Mouse (Mus musculus): ENCODE data around the gene Cfap74.
A peak's percentile ranks its signal among the peaks of the same experiment; 100 is the strongest.

Gene Cfap74

DNA sequence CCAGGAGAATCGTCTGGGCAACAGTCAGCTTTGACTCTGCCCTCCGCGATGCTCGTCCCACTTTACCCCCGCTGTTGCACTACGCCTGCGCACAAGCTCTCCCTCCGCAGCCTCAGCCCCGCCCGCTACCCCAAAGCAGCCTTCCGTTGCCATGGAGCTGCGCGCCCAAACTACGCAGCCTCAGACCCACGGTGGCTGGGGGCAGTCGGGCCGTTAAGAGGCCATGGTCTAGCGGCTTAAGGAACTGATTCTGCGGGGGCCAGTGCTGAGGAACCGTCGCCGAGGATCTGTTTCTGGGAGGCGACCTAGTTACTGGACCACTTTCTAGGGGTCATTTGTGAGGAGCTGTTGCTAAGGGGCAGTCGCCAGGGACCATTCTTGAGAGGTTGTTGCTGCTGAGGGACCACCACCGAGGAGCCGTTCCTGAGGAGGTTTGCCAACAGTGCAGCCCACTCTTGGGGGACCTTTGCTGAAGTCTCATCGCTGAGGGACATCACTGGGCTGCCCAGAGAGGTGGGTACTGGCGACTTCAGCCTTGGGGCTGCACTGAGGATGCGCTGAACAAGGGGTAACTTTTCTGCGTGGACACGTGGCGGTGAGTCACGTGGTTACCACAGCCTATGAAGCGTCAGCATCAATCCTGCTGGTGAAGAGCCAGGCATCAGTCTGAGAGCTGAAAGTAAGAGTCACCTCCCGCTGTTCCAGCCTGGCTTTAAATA, at the start of gene Cfap74:
Gene Cfap74, plus strand, starts transcription at position 133 of the 719 bp plus-strand sequence.
- DNase-seq (ENCODE audit: low spot score in 2 of 2): peak; percentile 58 to 82

GRCm38 (mm10) chr4:155359560-155360464, 49.2 kb upstream of the Cfap74 start:
- no peak for DNase-seq (ENCODE audit: low spot score in 2 of 2)

DNA sequence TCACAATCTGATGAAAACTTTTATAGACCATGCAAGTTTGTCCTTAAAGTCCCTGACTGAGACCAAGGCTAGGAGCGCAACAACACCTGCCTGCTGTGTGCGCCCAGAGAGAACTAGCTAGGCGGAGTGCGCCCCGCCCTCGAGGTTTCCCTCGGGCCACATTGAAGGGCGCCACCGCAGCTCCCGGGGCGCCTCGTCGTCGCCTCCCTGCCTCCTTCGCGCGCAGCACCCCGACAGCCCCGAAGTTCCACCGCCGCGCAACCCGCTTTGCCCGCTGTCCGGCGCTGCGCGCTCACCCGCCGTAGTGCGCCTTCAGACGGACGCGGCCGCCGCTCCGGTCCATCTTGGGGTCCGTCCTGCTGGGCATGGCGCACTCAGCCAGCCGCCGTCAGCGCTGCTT, 48.1 kb upstream of the Cfap74 start:
- DNase-seq (ENCODE audit: low spot score in 2 of 2): no peak

DNA sequence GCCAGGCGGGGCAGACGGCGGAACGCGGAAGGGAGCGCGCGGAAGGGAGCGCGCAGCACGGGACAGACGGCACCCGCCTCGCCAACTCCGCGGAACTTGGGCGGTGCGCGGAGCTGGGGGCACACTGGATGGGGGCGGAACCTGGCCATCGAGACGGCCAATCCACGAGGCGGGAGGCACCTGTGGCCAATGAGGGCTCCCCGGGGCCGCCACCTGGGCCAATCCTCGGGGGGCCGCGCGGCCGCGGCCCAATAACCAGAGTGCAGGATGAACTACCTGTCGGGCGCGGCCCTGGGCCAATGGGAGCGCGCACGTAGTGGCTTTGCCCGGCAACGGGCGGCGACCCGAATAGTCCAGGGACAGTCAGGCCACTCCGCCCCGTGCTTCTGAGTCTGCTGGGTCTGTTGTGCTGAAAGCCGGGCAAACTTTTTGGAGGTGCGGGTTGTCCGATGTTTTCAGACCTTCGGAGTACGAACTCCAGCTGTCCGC, 47.6 kb upstream of the Cfap74 start, which contains the start of gene Prkcz:
Gene Prkcz, minus strand, starts transcription at position 59 of the 489 bp plus-strand sequence.
- no peak for DNase-seq (ENCODE audit: low spot score in 2 of 2)

- DNase-seq (ENCODE audit: low spot score in 2 of 2): no peak
These were observed 46.5 kb upstream of the Cfap74 start for GRCm38 (mm10) chr4:155362443-155362842.

DNA sequence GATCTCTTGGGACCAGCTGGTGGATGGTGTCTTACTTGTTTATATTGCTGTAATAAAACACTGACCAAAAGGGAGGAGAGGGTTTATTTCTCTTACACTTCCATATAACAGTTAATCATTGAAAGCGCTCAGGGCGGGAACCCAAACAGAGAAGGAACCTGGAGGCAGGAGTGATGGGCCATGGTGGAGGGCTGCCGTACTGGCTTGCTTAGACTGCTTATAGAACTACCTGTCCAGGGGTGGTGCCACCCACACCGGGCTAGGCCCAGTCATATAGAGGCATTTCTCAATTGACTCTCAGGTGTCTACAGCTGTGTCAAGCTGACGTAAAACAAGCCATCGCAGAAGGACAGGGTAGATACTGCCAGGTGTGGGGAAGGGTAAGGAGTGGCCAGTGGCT, 42.2 kb upstream of the Cfap74 start:
- DNase-seq (ENCODE audit: low spot score in 2 of 2): no peak

GRCm38 (mm10) chr4:155367739-155368138, 41.3 kb upstream of the Cfap74 start:
- no peak for DNase-seq (ENCODE audit: low spot score in 2 of 2)

- peak; percentile 63 to 79 for DNase-seq (ENCODE audit: low spot score in 2 of 2)
These were observed 40.3 kb upstream of the Cfap74 start for GRCm38 (mm10) chr4:155368684-155369083.

GRCm38 (mm10) chr4:155370737-155371715, 38.0 kb upstream of the Cfap74 start:
- no peak for DNase-seq (ENCODE audit: low spot score in 2 of 2)

- no peak for DNase-seq (ENCODE audit: low spot score in 2 of 2)
These were observed 36.9 kb upstream of the Cfap74 start for GRCm38 (mm10) chr4:155371797-155372735.

DNA sequence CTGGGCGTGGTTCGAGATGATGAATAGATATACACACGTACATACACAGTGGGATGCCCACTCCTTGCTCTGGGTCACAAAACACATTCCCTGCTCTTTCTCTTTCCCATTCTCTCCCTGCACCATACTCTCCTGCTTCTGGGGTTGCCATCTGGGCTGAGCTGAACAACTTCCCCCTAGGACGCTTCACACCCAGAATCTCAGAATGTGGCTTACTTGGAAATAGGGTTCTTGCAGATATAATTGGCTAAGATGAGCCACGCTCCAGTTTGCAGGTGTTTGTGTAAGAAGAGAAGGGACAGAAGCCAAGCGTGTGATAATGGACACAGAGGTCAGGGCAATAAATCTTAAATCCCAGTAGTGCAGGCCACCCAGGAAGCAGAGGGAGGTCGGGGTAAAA, 27.0 kb upstream of the Cfap74 start:
- DNase-seq (ENCODE audit: low spot score in 2 of 2): no peak

- DNase-seq (ENCODE audit: low spot score in 2 of 2): no peak
These were observed 26.2 kb upstream of the Cfap74 start for GRCm38 (mm10) chr4:155382752-155383151.

GRCm38 (mm10) chr4:155383326-155383725, 25.7 kb upstream of the Cfap74 start:
- DNase-seq (ENCODE audit: low spot score in 2 of 2): no peak

GRCm38 (mm10) chr4:155387166-155387565, 21.8 kb upstream of the Cfap74 start:
- DNase-seq (ENCODE audit: low spot score in 2 of 2): no peak

DNA sequence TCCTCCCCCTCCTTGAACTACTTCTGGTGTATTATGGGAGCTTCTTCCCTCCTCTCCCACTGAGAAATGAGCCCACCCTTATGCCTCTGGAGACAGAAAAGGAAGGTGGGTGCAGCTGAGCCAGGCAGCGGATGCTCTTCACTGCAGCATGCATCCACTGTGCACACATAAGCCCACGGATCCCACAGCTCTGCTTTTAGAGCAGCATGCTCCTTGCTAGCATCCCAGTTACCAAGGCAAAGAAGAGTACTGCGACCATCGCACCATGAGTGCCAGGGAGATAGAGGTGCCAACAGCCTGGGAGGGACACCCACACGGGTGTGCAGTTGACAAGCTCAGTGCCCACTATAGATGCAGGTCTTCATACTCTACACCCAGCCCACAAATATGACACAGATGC, 13.5 kb upstream of the Cfap74 start:
- DNase-seq (ENCODE audit: low spot score in 2 of 2): no peak

DNA sequence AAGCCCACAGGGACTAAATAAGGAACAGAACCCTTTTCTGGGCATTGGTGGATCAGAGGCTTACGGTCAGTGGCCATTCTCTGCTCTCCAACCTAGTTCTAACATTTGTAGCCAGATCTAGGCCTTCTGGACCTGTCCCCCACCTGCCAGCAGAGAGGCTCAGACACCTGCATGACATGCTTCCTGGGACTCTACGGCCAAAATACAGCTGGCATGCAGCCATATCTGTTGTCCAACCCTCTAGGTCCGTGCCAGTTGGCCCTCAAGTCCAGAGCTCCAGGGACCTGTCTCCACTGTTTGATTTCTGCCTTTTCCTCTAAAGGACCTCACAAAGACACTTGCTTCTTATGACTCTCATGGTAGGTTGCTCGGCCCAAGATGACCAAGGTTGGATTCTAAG, 12.2 kb upstream of the Cfap74 start:
- no peak for DNase-seq (ENCODE audit: low spot score in 2 of 2)

DNA sequence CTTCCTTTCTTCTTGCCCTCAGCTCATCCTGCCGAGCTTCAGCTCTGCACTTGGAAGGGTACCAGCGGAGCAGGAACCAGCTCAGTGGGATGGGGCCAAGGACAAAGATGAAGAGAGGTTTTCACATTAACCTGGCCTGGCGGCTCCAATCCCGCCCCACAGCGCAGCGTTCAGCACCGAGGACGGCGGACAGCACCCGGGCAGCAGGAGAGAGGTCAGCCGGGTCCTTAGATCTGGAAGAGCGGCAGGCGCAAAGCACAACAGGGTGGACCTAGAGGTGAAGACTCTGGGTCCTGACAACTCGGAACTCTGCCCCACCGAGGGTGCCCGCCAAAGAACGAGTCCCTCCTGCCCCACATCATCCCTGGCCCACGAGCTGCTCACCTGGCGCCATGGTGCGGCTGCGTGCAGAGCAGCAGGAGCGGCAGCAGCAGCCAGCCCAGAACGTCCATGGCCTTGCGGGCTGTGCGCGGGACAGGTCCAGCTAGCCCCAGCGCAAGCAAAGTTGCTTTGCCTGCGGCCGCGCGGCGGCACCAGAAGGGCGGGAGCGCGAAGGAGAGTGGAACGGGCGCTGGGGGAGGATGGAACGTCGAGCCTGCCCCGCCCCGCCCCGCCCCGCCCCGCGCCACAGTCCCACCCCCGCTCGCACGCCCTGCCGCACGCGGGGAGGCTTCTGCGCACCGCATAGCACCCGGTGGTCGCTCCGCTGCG, 11.3 kb upstream of the Cfap74 start, which contains the start of gene Gabrd:
Gene Gabrd, minus strand, starts transcription at position 602 of the 711 bp plus-strand sequence.
- no peak for DNase-seq (ENCODE audit: low spot score in 2 of 2)

DNA sequence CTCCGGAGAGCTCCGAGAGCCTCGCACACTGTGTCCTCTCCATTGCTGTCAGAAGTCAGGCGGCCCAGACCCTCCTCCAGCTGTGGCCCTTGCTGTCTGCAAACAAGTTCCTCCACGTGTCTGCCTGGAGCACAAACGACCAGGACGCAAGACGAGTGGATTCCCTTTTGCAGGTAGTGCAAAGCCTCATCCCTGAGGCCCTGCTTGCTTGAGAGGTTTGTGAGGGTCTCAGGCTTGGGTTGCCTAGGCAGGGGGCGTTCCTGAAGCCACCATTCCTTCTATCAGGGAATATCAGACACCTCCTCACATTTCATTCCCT, 10.8 kb upstream of the Cfap74 start:
- DNase-seq (ENCODE audit: low spot score in 2 of 2): no peak

DNA sequence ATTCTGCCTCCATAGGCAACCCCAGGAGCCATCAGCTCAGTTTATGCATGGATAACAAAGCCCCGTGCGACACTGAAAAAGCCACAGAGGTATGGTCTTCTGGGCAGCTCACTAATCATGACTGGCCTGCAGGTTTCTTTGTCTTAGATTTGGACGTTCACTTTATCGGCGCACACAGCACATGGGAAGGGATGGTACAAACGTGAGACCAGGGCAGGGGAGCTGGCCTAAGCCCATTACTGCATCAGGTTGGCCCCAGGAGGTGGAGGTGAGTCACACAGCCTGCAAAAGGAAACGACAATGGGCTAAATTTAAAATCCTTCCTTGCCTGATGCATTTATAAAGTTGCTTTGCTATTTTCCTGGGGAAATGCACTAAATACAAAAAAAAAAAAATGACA, 7.9 kb upstream of the Cfap74 start:
- DNase-seq (ENCODE audit: low spot score in 2 of 2): no peak

GRCm38 (mm10) chr4:155402489-155402888, 6.5 kb upstream of the Cfap74 start:
- DNase-seq (ENCODE audit: low spot score in 2 of 2): no peak

All from cerebellum, postnatal 4 days (tissue).